Comparison of ENCODE assay signal across 16 mouse cellular contexts in genomic region chr7:136083005-136083404, GRCm38 (mm10).
DNase-seq lines count a peak whose midpoint lies in the region; ATAC-seq lines count a peak whose summit lies in the region.
"Had no signal": no experiment of that assay in that cellular context is flagged by ENCODE, and none has a peak within 500 bp of the region (broad histone marks: within the 10 kb centered on the region; RNA-seq: fewer than 3 reads in every experiment).

No protein-coding gene starts in this region.

- 54% methylated on average over 10 of the region's 10 CpGs for WGBS in forebrain, embryonic 12.5 days
- WGBS in hindbrain, embryonic 16.5 days = 33% methylated on average over 10 of the region's 10 CpGs
- 40% methylated on average over 10 of the region's 10 CpGs for WGBS in neural tube, embryonic 12.5 days
- WGBS in heart, embryonic 11.5 days (ENCODE audit: insufficient replicate concordance) = 78% methylated on average over 10 of the region's 10 CpGs
- 82% methylated on average over 10 of the region's 10 CpGs for WGBS in intestine, embryonic 15.5 days

- peak; percentile 6 for DNase-seq in left cerebral cortex, adult 11 months (ENCODE audit: low spot score)
- no peak for DNase-seq in left cerebral cortex, postnatal 25 days (ENCODE audit: low spot score in 2 of 2)
- DNase-seq in adrenal gland, postnatal 25 days = no peak
- DNase-seq: adrenal gland, postnatal 36 days; cerebellum, adult 11-12 months; kidney, postnatal 4 days; lung, adult 18-20 months; thymus, postnatal 14 days had no signal

- H3K9ac ChIP-seq in forebrain, embryonic 12.5 days = no peak overlapping the region
- no peak overlapping the region for H3K9ac ChIP-seq in hindbrain, embryonic 16.5 days (ENCODE audit: low read depth, low read length)
- no peak overlapping the region for H3K9ac ChIP-seq in neural tube, embryonic 12.5 days
- H3K9ac ChIP-seq in heart, embryonic 11.5 days (ENCODE audit: low read depth, low read length) = no peak overlapping the region
- no peak overlapping the region for H3K9ac ChIP-seq in intestine, embryonic 15.5 days
- H3K9ac ChIP-seq: heart, embryonic 15.5 days had no signal

- no peak overlapping the region for H3K4me2 ChIP-seq in forebrain, embryonic 12.5 days
- no peak overlapping the region for H3K4me2 ChIP-seq in hindbrain, embryonic 16.5 days (ENCODE audit: low read length)
- no peak overlapping the region for H3K4me2 ChIP-seq in neural tube, embryonic 12.5 days (replicated peaks)
- H3K4me2 ChIP-seq in heart, embryonic 11.5 days = no peak overlapping the region
- H3K4me2 ChIP-seq in intestine, embryonic 15.5 days (replicated peaks) = no peak overlapping the region
- H3K4me2 ChIP-seq: heart, embryonic 15.5 days had no signal

- H3K9me3 ChIP-seq in forebrain, embryonic 12.5 days = no peaks in the 10 kb centered on the region
- no peaks in the 10 kb centered on the region for H3K9me3 ChIP-seq in hindbrain, embryonic 16.5 days (ENCODE audit: control insufficient read depth, low read length)
- H3K9me3 ChIP-seq in neural tube, embryonic 12.5 days = no peaks in the 10 kb centered on the region
- no peaks in the 10 kb centered on the region for H3K9me3 ChIP-seq in heart, embryonic 11.5 days (replicated peaks; ENCODE audit: control insufficient read depth, low read length)
- no peaks in the 10 kb centered on the region for H3K9me3 ChIP-seq in intestine, embryonic 15.5 days
- H3K9me3 ChIP-seq: heart, embryonic 15.5 days had no signal

- H3K27me3 ChIP-seq in forebrain, embryonic 12.5 days = peaks cover 19% of the 10 kb centered on the region
- H3K27me3 ChIP-seq in hindbrain, embryonic 16.5 days (replicated peaks; ENCODE audit: control insufficient read depth, insufficient read depth, low read length) = no peaks in the 10 kb centered on the region
- H3K27me3 ChIP-seq in neural tube, embryonic 12.5 days (replicated peaks) = no peaks in the 10 kb centered on the region
- peaks cover 19% of the 10 kb centered on the region; the same call in 1 of the 2 replicates for H3K27me3 ChIP-seq in heart, embryonic 11.5 days (ENCODE audit: control insufficient read depth, insufficient read depth, low read length)
- no peaks in the 10 kb centered on the region; the same call in 1 of the 2 replicates for H3K27me3 ChIP-seq in intestine, embryonic 15.5 days (replicated peaks)

- ATAC-seq in forebrain, embryonic 12.5 days (ENCODE audit: low FRiP score) = no peak
- ATAC-seq in hindbrain, embryonic 16.5 days = no peak
- peak; percentile 54 for ATAC-seq in neural tube, embryonic 12.5 days (ENCODE audit: low FRiP score, low read depth)
- ATAC-seq in heart, embryonic 11.5 days (replicated peaks; ENCODE audit: insufficient number of reproducible peaks, low FRiP score, low TSS enrichment) = no peak
- ATAC-seq in intestine, embryonic 15.5 days = no peak
- ATAC-seq: intestine, postnatal 0 days had no signal

- intact Hi-C loops in left cerebral cortex, postnatal 25 days (cut with DNase I) = no loop called here

- H3K4me1 ChIP-seq in forebrain, embryonic 12.5 days = peaks cover 46% of the 10 kb centered on the region
- peaks cover 21% of the 10 kb centered on the region for H3K4me1 ChIP-seq in hindbrain, embryonic 16.5 days (ENCODE audit: control insufficient read depth, insufficient read depth, low read depth, low read length)
- H3K4me1 ChIP-seq in neural tube, embryonic 12.5 days = peaks cover 35% of the 10 kb centered on the region
- no peaks in the 10 kb centered on the region for H3K4me1 ChIP-seq in heart, embryonic 11.5 days (ENCODE audit: control insufficient read depth, insufficient read depth, low read length)
- 0 out of 2 replicates have a peak, but pooled peaks cover 3% of the 10 kb centered on the region for H3K4me1 ChIP-seq in intestine, embryonic 15.5 days (replicated peaks)

- H3K27ac ChIP-seq in forebrain, embryonic 12.5 days = peak overlapping the region; percentile 75
- peak overlapping the region; percentile 66 for H3K27ac ChIP-seq in hindbrain, embryonic 16.5 days (ENCODE audit: low read depth, low read length)
- peak overlapping the region; percentile 62; the same call in 1 of the 2 replicates for H3K27ac ChIP-seq in neural tube, embryonic 12.5 days
- no peak overlapping the region for H3K27ac ChIP-seq in heart, embryonic 11.5 days (ENCODE audit: low read depth, low read length)
- no peak overlapping the region; the same call in 1 of the 2 replicates for H3K27ac ChIP-seq in intestine, embryonic 15.5 days
- H3K27ac ChIP-seq: heart, embryonic 15.5 days had no signal

- H3K36me3 ChIP-seq in forebrain, embryonic 12.5 days (replicated peaks) = no peaks in the 10 kb centered on the region
- H3K36me3 ChIP-seq in hindbrain, embryonic 16.5 days (ENCODE audit: control insufficient read depth, insufficient read depth, low read length) = no peaks in the 10 kb centered on the region
- no peaks in the 10 kb centered on the region for H3K36me3 ChIP-seq in neural tube, embryonic 12.5 days
- no peaks in the 10 kb centered on the region for H3K36me3 ChIP-seq in heart, embryonic 11.5 days (ENCODE audit: control insufficient read depth, insufficient read depth, low read length)
- no peaks in the 10 kb centered on the region for H3K36me3 ChIP-seq in intestine, embryonic 15.5 days
- H3K36me3 ChIP-seq: G1E; heart, embryonic 15.5 days had no signal

- no peak overlapping the region for H3K4me3 ChIP-seq in forebrain, embryonic 12.5 days (replicated peaks)
- no peak overlapping the region for H3K4me3 ChIP-seq in hindbrain, embryonic 16.5 days (ENCODE audit: low read length)
- H3K4me3 ChIP-seq in neural tube, embryonic 12.5 days = no peak overlapping the region
- no peak overlapping the region for H3K4me3 ChIP-seq in heart, embryonic 11.5 days (ENCODE audit: low read depth, low read length)
- no peak overlapping the region for H3K4me3 ChIP-seq in intestine, embryonic 15.5 days (replicated peaks)
- H3K4me3 ChIP-seq: heart, embryonic 15.5 days had no signal

Comparison
In these comparisons a context has a peak if more than half of its experiments do, and no peak if none do; other contexts are left out.
1. H3K27ac ChIP-seq: peak in forebrain, embryonic 12.5 days (single experiment), hindbrain, embryonic 16.5 days (single experiment) and neural tube, embryonic 12.5 days (single experiment); none in heart, embryonic 11.5 days (single experiment) and intestine, embryonic 15.5 days (single experiment).